Mouse (Mus musculus): ENCODE data around the gene Grtp1. TPM values are rescaled to one million over a fixed set of nuclear protein-coding genes. Genes with fewer than 3 reads are reported as not detected.

The Grtp1 gene
- 1 to 10 TPM in 1 of 2 experiments, under 1 TPM in 1; 0.89 to 1.3 TPM for polyA plus RNA-seq (2012; fragmentation: generic; extraction: Trizol)

GRCm38 (mm10) chr8:13200301-13201012, at the start of gene Grtp1:
Gene Grtp1, minus strand, starts transcription at chr8:13200620.

GRCm38 (mm10) chr8:13158718-13159376, 41.6 kb downstream of the Grtp1 start, which contains the start of gene Lamp1:
Gene Lamp1, plus strand, starts transcription at chr8:13159161.

Other genes starting within 250 kb of the Grtp1 start
- not detected for gene F7, start 174.6 kb downstream of the Grtp1 start, polyA plus RNA-seq (2012; fragmentation: generic; extraction: Trizol)
- gene F10, start 163.3 kb downstream of the Grtp1 start, polyA plus RNA-seq (2012; fragmentation: generic; extraction: Trizol): not detected
- gene Proz, start 139.7 kb downstream of the Grtp1 start, polyA plus RNA-seq (2012; fragmentation: generic; extraction: Trizol): under 1 TPM in 1 of 2 experiments, not detected in 1; 0.15 TPM
- 10 to 100 TPM; 11.4 to 17.6 TPM for gene Pcid2, start 95.2 kb downstream of the Grtp1 start, polyA plus RNA-seq (2012; fragmentation: generic; extraction: Trizol)
- 10 to 100 TPM in 1 of 2 experiments, 1 to 10 TPM in 1; 4.3 to 41.0 TPM for gene Cul4a, start 95.0 kb downstream of the Grtp1 start, polyA plus RNA-seq (2012; fragmentation: generic; extraction: Trizol)
- 100 to 1,000 TPM; 110 to 360 TPM for gene Lamp1, start 41.5 kb downstream of the Grtp1 start, polyA plus RNA-seq (2012; fragmentation: generic; extraction: Trizol)
- gene Adprhl1, start 53.5 kb upstream of the Grtp1 start, polyA plus RNA-seq (2012; fragmentation: generic; extraction: Trizol): not detected
- 1 to 10 TPM; 1.2 to 9.1 TPM for gene Dcun1d2, start 87.5 kb upstream of the Grtp1 start, polyA plus RNA-seq (2012; fragmentation: generic; extraction: Trizol)
- gene Tmco3, start 87.6 kb upstream of the Grtp1 start, polyA plus RNA-seq (2012; fragmentation: generic; extraction: Trizol): 10 to 100 TPM in 1 of 2 experiments, 1 to 10 TPM in 1; 3.9 to 25.0 TPM
- 10 to 100 TPM; 11.5 to 33.5 TPM for gene Tfdp1, start 138.1 kb upstream of the Grtp1 start, polyA plus RNA-seq (2012; fragmentation: generic; extraction: Trizol)
- gene Atp4b, start 196.2 kb upstream of the Grtp1 start, polyA plus RNA-seq (2012; fragmentation: generic; extraction: Trizol): not detected
- gene Grk1, start 204.5 kb upstream of the Grtp1 start, polyA plus RNA-seq (2012; fragmentation: generic; extraction: Trizol): under 1 TPM in 1 of 2 experiments, not detected in 1; under 0.01 TPM
- gene Tmem255b, start 234.6 kb upstream of the Grtp1 start, polyA plus RNA-seq (2012; fragmentation: generic; extraction: Trizol): not detected

Measured in C3H10T1/2 (cell line).